Mouse (Mus musculus) lung, postnatal 25 days (tissue): ENCODE measurements around the gene Fibin.
A peak's percentile ranks its signal among the peaks of the same experiment; 100 is the strongest.

Experiments used
- DNase-seq: peaks from one replicate; pipeline ENCODE4 v3.0.0; 2022; ENCODE audit warnings: low spot score

The Fibin gene

GRCm38 (mm10) chr2:110362432-110363283, at the start of gene Fibin:
TSS of gene Fibin (minus strand) at chr2:110363183.
- DNase-seq = peak; percentile 52

DNA sequence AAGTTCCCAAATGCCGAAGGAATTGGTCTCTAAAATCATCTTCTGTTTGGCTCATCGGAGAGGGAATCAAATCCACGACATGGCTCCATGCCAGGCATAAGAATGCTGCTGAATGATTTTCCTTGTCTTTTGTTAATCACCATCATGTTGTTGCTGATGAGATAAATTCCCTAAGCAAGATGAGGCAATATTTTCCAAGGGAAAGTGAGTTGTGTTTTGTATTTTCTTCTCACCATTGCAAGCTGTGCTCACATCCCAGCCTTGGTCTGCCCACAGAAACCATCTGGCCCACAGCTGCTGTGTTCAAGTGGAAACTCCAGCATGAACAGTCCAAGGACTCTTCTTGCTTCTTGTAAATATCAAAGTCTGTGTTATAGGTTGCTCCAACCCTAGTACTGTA, 48.4 kb upstream of the Fibin start:
- DNase-seq = peak; percentile 31

- no peak for DNase-seq
These were observed 45.8 kb upstream of the Fibin start for GRCm38 (mm10) chr2:110408757-110409156.

GRCm38 (mm10) chr2:110392714-110393336, 29.8 kb upstream of the Fibin start:
- no peak for DNase-seq

- DNase-seq = no peak
These were observed 27.9 kb upstream of the Fibin start for GRCm38 (mm10) chr2:110390736-110391409.

DNA sequence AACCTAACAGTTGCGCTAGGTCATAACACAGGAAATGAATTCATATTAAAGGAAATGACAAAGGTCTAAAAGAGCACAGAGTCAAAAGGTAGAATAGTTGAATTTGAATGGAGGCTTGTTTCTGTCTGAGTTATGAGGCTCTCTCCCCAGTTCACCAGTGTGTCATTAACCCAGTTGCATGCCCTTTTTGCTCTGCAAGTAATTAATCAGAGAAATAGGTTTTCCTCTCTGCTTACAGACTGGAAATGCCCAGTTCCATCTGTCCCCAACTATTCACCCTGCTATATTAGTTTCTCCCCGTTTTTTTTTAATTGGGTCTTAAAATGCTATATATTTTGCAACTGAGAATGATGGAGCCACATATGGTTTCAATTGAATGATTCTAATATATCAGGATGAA, 16.8 kb upstream of the Fibin start:
- no peak for DNase-seq

DNA sequence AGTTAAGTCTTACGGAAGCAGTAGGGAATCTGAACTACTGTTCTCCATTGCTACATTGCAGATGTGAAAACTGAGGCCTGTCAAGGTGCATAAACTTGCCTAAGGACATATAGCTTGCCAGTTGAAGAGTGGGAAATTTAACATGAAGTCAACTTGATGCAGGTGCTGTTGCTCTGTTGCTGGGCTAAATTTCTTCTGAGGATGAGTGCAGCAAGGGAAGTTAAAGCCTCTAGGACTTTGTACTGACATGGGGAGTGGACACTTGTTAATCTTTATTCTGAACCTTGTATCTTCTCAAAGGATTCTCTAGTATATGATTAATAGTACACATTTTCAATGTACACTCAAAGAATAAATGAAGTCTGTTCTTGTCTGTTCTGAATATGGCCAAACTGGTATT, 13.7 kb upstream of the Fibin start:
- no peak for DNase-seq

DNA sequence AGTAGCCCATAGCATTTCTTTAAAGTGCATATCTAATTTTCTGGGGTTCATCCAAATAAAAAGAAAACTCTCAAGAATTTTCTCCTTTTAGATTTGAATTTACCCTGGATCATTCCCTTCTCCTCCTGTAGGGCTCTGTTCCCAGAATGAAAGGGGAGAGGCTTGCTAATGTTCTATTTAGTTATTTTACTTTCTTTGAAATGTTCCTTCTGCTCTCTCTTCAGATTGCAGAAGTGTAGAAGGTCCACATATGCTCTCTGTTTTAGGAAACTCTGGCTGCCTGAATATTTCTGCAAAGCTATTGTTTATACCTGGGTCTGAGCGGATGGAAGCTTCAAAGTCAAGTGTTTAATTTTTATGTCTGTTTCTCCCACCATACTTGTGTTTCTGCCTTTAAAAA, 12.5 kb upstream of the Fibin start:
- DNase-seq = no peak

GRCm38 (mm10) chr2:110373186-110373585, 10.2 kb upstream of the Fibin start:
- DNase-seq = no peak

GRCm38 (mm10) chr2:110367382-110367887, 4.5 kb upstream of the Fibin start:
- DNase-seq = peak; percentile 38

GRCm38 (mm10) chr2:110365401-110365800, 2.4 kb upstream of the Fibin start:
- no peak for DNase-seq

- no peak for DNase-seq
These were observed 872 bp upstream of the Fibin start for GRCm38 (mm10) chr2:110363855-110364254.

DNA sequence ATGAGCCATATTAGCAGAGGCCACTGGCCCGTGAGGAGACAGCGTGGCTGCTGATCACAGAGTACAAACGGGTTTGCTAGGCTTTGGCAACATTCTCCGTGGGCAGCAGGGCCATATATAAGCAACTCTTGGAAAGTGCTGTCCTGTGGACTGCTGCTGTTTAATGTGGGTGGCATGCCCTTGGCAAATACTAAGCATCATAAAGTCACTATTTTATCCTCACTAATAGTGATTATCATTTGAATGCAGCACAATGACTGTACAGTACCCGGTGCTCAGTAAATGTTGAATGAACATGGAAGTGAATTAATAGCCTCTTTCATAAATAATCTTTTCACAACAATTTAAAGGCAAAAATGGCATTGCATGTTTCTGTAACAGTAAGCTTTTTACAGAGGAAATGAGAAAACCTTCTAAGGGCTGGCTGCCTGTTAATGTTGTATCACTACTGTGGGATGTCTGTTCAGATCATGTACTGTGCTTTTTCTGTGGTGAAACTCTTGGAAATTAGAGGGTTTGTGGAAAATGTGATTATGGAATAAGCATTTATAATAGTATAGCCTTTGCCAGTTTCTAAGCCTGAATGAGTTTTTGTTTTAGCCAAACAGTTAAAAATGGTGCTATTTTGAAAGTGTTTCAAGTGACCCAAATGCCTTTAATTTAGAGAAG, 9.5 kb downstream of the Fibin start:
- no peak for DNase-seq

DNA sequence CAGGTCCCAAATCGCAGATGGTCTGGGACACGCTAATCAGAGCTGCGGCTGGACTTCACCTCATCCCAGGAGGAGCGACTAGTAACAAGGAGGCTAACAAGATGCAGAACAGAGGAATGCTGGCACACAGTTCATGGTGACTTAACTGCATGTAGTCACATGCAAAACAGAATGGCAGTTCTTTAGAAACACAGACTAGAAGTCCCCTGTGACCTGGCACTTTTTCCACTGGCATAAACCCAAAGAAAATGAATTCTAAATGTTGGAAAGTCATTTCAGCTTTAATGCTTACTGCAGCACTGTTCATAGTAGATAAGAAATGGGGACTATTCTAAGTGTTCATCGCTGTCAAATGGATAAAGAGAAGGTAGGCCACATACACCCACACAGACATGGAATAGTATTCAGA, 11.1 kb downstream of the Fibin start:
- no peak for DNase-seq

DNA sequence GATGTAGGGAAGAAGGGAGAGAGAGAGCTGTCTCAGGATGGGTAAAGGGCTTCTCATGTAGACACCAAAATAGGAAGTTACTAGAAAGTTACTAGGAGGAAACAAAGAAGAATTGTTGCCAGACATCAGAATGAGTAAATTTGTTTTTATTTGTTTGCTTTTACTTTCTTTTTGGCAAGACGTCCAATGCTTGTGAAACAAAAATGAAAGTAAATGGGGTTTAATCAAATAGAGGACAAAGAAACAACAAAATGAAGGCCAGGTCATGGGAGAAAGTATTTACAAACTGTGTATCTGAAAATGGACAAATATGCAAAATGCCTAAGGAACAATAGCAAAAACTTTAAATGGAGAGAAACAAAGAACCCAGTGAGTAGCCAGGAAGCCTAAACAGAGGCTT, 11.6 kb downstream of the Fibin start:
- DNase-seq = no peak

GRCm38 (mm10) chr2:110328953-110329352, 34.0 kb downstream of the Fibin start:
- no peak for DNase-seq

DNA sequence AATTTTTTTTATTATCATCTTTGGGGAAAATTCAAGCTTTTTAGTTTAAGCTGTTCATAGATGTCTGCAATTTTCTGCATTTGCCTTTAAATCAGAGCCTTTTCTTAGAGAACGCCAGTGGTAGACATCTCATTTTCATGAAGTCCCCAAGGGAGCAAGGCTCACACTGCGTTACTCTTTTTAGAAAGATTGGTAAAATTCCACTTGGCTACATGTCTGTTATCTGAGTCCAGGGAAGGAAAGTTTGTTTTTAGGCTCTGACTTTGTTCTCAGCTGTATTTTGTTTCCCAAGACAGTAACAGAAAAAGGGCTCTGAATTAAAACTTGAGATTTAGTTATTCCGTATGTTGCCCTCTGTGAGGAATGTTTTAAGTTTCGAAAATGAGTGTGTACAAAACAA, 43.0 kb downstream of the Fibin start:
- peak; percentile 32 for DNase-seq

- DNase-seq = no peak
These were observed 43.7 kb downstream of the Fibin start for GRCm38 (mm10) chr2:110319266-110319665.

GRCm38 (mm10) chr2:110318719-110319118, 44.3 kb downstream of the Fibin start:
- DNase-seq = no peak

DNA sequence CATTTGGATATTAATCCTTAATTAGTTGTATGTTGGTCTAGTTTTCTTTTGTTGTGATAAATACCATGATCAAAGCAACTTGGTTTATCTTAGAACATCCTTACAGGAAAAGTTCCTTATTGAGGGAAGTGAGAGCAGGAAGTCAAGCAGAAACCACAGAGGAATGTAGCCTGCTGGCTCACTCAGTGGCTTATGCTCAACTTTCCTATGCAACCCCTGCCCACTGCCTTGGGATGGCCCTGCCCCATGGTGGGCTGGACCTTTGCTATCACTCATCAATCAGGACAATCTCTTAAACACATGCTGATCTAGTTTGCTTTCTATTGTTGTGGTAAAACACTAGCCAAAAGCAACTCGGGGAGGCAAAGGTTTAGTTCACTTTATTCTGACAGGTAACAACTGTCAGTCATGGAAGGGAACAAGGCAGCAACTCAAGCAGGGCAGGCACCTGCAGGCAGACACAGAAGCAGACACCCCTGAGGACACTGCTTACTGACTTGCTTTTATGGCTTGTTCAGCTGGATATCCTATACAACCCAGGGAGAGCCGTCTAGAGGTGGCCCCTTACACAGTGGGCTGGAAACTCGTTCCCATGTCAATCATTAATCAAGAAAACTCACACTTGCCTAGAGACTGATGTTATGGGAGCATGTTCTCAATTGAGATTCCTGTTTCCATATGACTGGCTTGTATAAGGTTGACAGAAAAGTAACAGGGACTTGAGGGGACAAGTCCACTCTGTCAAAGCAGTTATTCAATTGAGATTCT, 46.7 kb downstream of the Fibin start:
- DNase-seq = no peak

DNA sequence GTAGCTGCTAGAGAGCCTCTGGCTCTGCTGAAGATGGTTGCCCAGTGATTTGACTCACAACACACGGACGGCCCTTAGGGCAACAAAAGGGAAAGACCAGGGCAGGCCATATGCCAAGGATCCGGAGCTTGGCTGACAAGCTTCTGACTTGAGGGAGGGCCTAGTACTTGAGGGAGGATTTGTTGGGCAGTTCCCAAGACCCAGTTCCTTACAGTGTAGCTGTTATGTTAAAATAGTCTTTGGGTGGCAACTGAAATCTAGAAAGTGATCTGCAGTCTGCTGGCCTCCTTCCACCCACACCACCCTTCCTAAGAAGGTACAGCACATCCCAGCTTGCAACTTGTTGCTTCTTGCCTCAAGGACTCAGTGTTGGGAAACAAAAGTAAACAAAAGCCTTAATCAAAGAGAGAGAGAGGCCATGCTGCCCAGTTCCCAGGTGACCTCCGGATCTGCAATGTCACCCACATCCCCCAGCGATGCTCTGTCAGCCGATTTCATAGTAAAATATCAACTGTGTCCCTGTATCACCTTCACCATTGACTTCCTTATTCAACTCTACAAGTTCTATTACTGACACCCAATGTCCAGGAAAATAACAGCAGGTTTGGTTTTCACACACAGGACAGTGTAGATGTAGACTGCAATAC, 48.4 kb downstream of the Fibin start, which contains the start of gene Bbox1:
Gene Bbox1, minus strand, starts transcription at position 52 of the 647 bp plus-strand sequence.
- peak; percentile 41 for DNase-seq
